Mouse (Mus musculus) forebrain, embryonic 15.5 days (tissue): ENCODE measurements around the gene Pigt. TPM values are rescaled to one million over a fixed set of nuclear protein-coding genes. Genes with fewer than 3 reads are reported as not detected.

Source experiments
- ATAC-seq: fragments of 200-750 bp; cut with Nextera tagmentation; replicated peaks from 2 replicates; pipeline ENCODE4 v1.8.0; 2017; ENCODE audit warnings: mild to moderate bottlenecking, moderate TSS enrichment, moderate library complexity
- H3K27ac ChIP-seq: fragments of 300-500 bp; sonication (generic); replicated peaks from 2 replicates; pipeline ENCODE4 v1.5.1; 2015; ENCODE audit warnings: mild to moderate bottlenecking, inconsistent platforms
- H3K27me3 ChIP-seq: fragments of 300-500 bp; sonication (generic); 2 replicates; pipeline ENCODE4 v1.6.1; 2015; ENCODE audit warnings: inconsistent platforms
- H3K36me3 ChIP-seq: fragments of 300-500 bp; sonication (generic); 2 replicates; pipeline ENCODE4 v1.6.1; 2015; ENCODE audit warnings: mild to moderate bottlenecking, inconsistent platforms
- H3K4me1 ChIP-seq: fragments of 300-500 bp; sonication (generic); 2 replicates; pipeline ENCODE4 v1.6.1; 2015; ENCODE audit warnings: inconsistent platforms
- H3K4me2 ChIP-seq: fragments of 300-500 bp; sonication (generic); replicated peaks from 2 replicates; pipeline ENCODE4 v1.6.1; 2015; ENCODE audit warnings: mild to moderate bottlenecking, inconsistent platforms
- H3K4me3 ChIP-seq: fragments of 300-500 bp; sonication (generic); 2 replicates; pipeline ENCODE4 v1.5.1; 2015; ENCODE audit warnings: mild to moderate bottlenecking, inconsistent platforms
- H3K9ac ChIP-seq: fragments of 300-500 bp; sonication (generic); replicated peaks from 2 replicates; pipeline ENCODE4 v1.6.1; 2015; ENCODE audit warnings: mild to moderate bottlenecking, inconsistent platforms
- H3K9me3 ChIP-seq: fragments of 300-500 bp; sonication (generic); 2 replicates; pipeline ENCODE4 v1.6.1; 2016; ENCODE audit warnings: inconsistent platforms
- WGBS: fragments of 180-500 bp; shearing (Covaris S2); methylation state at CpG from one replicate; pipeline ENCODE4 v1.1.7; 2015; ENCODE audit warnings: mixed read lengths; 5-methylcytosine and 5-hydroxymethylcytosine counted together
- polyA plus RNA-seq: library from polyadenylated mRNA; unstranded; fragments of >200 nt; fragmentation: Nextera tagmentation; extraction: Ambion mirVana; gene quantifications from 2 replicates; pipeline ENCODE4 v1.2.1, GENCODE M21; 2015

Gene Pigt
- polyA plus RNA-seq, 1 experiment from 2014 or later = 55.5 TPM

GRCm38 (mm10) chr2:164487812-164488211 is 9.5 kb upstream of the Pigt start:
- no peak overlapping the region for H3K4me2 ChIP-seq
- H3K4me1 ChIP-seq = peaks cover 17% of the 10 kb centered on the region
- no peak for ATAC-seq
- no peak overlapping the region for H3K4me3 ChIP-seq
- peaks cover 17% of the 10 kb centered on the region; the same call in 1 of the 2 replicates for H3K27me3 ChIP-seq
- 53% methylated on average over 9 of the region's 9 CpGs for WGBS
- no peak overlapping the region for H3K27ac ChIP-seq
- no peak overlapping the region for H3K9ac ChIP-seq
- H3K36me3 ChIP-seq = 0 out of 2 replicates have a peak, but pooled peaks cover 5% of the 10 kb centered on the region
- H3K9me3 ChIP-seq = no peaks in the 10 kb centered on the region

GRCm38 (mm10) chr2:164494126-164494525 is 3.2 kb upstream of the Pigt start:
- no peaks in the 10 kb centered on the region for H3K9me3 ChIP-seq
- H3K4me1 ChIP-seq = peaks cover 17% of the 10 kb centered on the region
- no peaks in the 10 kb centered on the region for H3K27me3 ChIP-seq
- no peak overlapping the region for H3K4me2 ChIP-seq
- H3K36me3 ChIP-seq = peaks cover 5% of the 10 kb centered on the region; the same call in 1 of the 2 replicates
- no peak for ATAC-seq
- no peak overlapping the region for H3K27ac ChIP-seq
- H3K4me3 ChIP-seq = no peak overlapping the region
- H3K9ac ChIP-seq = no peak overlapping the region
- WGBS = 57% methylated on average over 2 of the region's 2 CpGs

DNA sequence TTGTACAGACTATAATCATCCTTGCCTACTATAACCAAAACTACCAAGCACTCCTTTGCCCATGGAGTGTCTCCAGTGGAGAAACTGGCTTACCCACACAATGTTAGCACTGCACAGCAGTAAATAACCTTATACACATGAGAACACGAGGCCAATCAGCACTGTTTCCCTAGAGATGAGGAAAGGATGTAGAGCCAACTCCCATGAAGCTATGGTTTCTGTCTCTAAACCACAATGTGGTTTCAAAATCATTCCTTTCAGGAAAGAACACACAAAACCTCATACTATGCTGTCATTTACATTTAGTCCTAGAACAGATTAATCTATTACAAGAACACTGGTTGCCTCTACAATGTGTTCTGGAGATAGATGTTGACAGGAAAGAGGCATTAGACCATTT is 989 bp upstream of the Pigt start:
- H3K36me3 ChIP-seq = peaks cover 9% of the 10 kb centered on the region
- H3K4me3 ChIP-seq = peak overlapping the region; percentile 93
- peak overlapping the region; percentile 94; the same call in 1 of the 2 replicates for H3K4me2 ChIP-seq
- no peaks in the 10 kb centered on the region for H3K27me3 ChIP-seq
- H3K9me3 ChIP-seq = no peaks in the 10 kb centered on the region
- no peak overlapping the region for H3K27ac ChIP-seq
- H3K9ac ChIP-seq = no peak overlapping the region
- 63% methylated on average over 1 of the region's 1 CpGs for WGBS
- H3K4me1 ChIP-seq = peaks cover 17% of the 10 kb centered on the region
- ATAC-seq = no peak

DNA sequence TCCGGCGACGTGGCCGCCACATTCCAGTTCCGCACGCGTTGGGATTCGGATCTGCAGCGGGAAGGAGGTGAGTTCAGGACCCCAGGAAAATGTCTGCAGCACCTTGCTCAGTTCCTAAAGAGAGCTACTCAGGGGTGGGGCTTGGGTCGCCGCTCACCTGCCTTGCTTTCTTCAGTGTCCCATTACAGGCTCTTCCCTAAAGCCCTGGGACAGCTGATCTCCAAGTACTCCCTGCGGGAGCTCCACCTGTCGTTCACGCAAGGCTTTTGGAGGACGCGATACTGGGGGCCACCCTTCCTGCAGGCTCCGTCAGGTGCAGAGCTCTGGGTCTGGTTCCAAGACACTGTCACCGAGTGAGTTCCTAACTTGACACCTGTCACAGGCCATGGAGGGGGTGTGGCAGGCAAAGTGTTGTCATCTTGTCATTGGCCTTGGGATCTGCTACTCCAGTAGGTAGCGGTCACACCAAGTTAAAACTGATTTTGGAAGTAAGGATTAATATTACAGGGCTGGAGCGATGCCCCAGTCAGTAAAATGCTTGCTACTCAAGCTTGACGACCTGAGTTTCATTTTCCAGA is 460 bp downstream of the Pigt start:
- peak; percentile 65 for ATAC-seq
- H3K9me3 ChIP-seq = no peaks in the 10 kb centered on the region
- no peaks in the 10 kb centered on the region for H3K27me3 ChIP-seq
- peak overlapping the region; percentile 93 for H3K4me3 ChIP-seq
- 5% methylated on average over 21 of the region's 21 CpGs for WGBS
- peak overlapping the region; percentile 94 for H3K4me2 ChIP-seq
- peak overlapping the region; percentile 76 for H3K9ac ChIP-seq
- H3K27ac ChIP-seq = peak overlapping the region; percentile 48; the same call in 1 of the 2 replicates
- peaks cover 17% of the 10 kb centered on the region for H3K4me1 ChIP-seq
- peaks cover 22% of the 10 kb centered on the region for H3K36me3 ChIP-seq

- H3K27ac ChIP-seq = no peak overlapping the region
- no peaks in the 10 kb centered on the region for H3K9me3 ChIP-seq
- 74% methylated on average over 5 of the region's 5 CpGs for WGBS
- no peak overlapping the region for H3K9ac ChIP-seq
- H3K4me1 ChIP-seq = peaks cover 17% of the 10 kb centered on the region
- H3K27me3 ChIP-seq = no peaks in the 10 kb centered on the region
- no peak overlapping the region for H3K4me3 ChIP-seq
- H3K4me2 ChIP-seq = no peak overlapping the region
- peaks cover 37% of the 10 kb centered on the region for H3K36me3 ChIP-seq
- ATAC-seq = no peak
Observed at GRCm38 (mm10) chr2:164499317-164499716, 2.0 kb downstream of the Pigt start.

- Histone ChIP-seq H3K27me3 (no peaks in the 10 kb centered on the region), H3K27ac (no peak overlapping the region), H3K36me3 (peaks cover 49% of the 10 kb centered on the region), H3K4me3 (no peak overlapping the region), H3K4me2 (no peak overlapping the region), H3K9ac (no peak overlapping the region), H3K9me3 (no peaks in the 10 kb centered on the region), H3K4me1 (peaks cover 17% of the 10 kb centered on the region)
- WGBS = 95% methylated on average over 7 of the region's 7 CpGs
- no peak for ATAC-seq
Observed at GRCm38 (mm10) chr2:164500511-164500910, 3.2 kb downstream of the Pigt start.

GRCm38 (mm10) chr2:164504919-164505318 is 7.6 kb downstream of the Pigt start:
- ATAC-seq = no peak
- Histone ChIP-seq H3K27me3 (no peaks in the 10 kb centered on the region), H3K4me3 (no peak overlapping the region), H3K36me3 (peaks cover 54% of the 10 kb centered on the region), H3K9ac (no peak overlapping the region), H3K27ac (no peak overlapping the region), H3K4me1 (no peaks in the 10 kb centered on the region), H3K4me2 (no peak overlapping the region), H3K9me3 (no peaks in the 10 kb centered on the region)
- 94% methylated on average over 3 of the region's 3 CpGs for WGBS

- no peaks in the 10 kb centered on the region for H3K27me3 ChIP-seq
- no peak overlapping the region for H3K4me2 ChIP-seq
- 95% methylated on average over 4 of the region's 4 CpGs for WGBS
- no peak for ATAC-seq
- H3K9me3 ChIP-seq = no peaks in the 10 kb centered on the region
- no peak overlapping the region for H3K4me3 ChIP-seq
- no peak overlapping the region for H3K27ac ChIP-seq
- peaks cover 48% of the 10 kb centered on the region for H3K36me3 ChIP-seq
- no peaks in the 10 kb centered on the region for H3K4me1 ChIP-seq
- H3K9ac ChIP-seq = no peak overlapping the region
Observed at GRCm38 (mm10) chr2:164505619-164506347, 8.5 kb downstream of the Pigt start.

- H3K4me3 ChIP-seq = no peak overlapping the region
- H3K27ac ChIP-seq = no peak overlapping the region
- WGBS = 88% methylated on average over 19 of the region's 19 CpGs
- no peaks in the 10 kb centered on the region for H3K4me1 ChIP-seq
- H3K4me2 ChIP-seq = no peak overlapping the region
- H3K27me3 ChIP-seq = no peaks in the 10 kb centered on the region
- peaks cover 36% of the 10 kb centered on the region for H3K36me3 ChIP-seq
- H3K9me3 ChIP-seq = no peaks in the 10 kb centered on the region
- ATAC-seq = no peak
- no peak overlapping the region for H3K9ac ChIP-seq
Observed at GRCm38 (mm10) chr2:164507811-164508210, 10.5 kb downstream of the Pigt start.

DNA sequence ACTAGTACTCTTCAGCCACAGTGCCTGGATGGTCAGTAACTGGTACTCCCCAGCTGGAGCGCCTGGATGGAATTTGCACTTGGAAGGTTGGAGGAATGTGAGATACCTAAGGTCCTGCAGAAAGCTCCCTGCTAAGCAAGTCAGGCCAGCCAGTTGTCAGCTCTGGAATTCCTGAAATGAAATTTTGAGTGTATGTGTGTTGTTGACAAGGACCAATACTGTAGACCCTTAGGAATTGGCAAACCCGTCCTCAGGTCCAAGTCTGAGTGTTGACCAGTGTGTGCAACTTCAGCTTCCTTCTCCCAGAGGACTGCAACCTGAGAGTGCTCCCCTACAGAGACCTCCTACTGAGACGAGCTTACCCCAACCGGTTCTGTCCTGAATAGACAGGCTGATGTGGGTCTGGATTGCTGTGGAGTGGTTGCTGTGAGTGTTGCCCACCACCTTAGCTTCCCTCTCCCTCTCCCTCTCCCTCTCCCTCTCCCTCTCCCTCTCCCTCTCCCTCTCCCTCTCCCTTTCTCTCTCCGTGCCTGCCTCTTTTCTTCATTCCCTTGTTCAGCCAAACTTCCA is 13.4 kb downstream of the Pigt start:
- Histone ChIP-seq H3K9ac (no peak overlapping the region), H3K27ac (no peak overlapping the region), H3K9me3 (no peaks in the 10 kb centered on the region), H3K4me2 (no peak overlapping the region), H3K27me3 (no peaks in the 10 kb centered on the region), H3K4me3 (no peak overlapping the region), H3K4me1 (no peaks in the 10 kb centered on the region), H3K36me3 (peaks cover 7% of the 10 kb centered on the region)
- no peak for ATAC-seq
- WGBS = 44% methylated on average over 5 of the region's 5 CpGs

- no peak for ATAC-seq
- H3K36me3 ChIP-seq = no peaks in the 10 kb centered on the region
- WGBS = 67% methylated on average over 12 of the region's 14 CpGs
- no peak overlapping the region for H3K4me2 ChIP-seq
- H3K9me3 ChIP-seq = no peaks in the 10 kb centered on the region
- no peaks in the 10 kb centered on the region for H3K4me1 ChIP-seq
- H3K9ac ChIP-seq = no peak overlapping the region
- no peak overlapping the region for H3K27ac ChIP-seq
- no peak overlapping the region for H3K4me3 ChIP-seq
- H3K27me3 ChIP-seq = no peaks in the 10 kb centered on the region
Observed at GRCm38 (mm10) chr2:164512121-164512909, 15.0 kb downstream of the Pigt start.

DNA sequence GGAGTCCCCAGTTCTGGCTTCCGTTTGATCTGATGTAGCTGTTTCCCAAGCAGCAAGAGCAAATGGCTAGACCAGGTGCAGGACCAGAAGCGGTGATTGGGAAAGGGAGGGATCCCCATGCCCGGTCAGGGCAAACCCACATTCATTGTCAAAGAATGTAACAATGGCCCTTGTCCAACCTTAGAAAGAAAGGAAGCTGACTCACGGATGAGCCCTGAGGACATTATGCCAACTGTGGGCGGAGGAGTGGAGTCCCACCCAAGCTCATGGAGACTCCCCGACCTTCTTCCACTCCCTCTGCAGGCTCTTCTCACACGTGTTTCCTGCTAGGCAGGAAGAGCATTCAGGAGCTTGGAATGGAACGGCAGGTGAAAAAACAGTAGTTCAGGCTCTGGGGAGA is 16.1 kb downstream of the Pigt start:
- Histone ChIP-seq H3K4me3 (no peak overlapping the region), H3K4me1 (peaks cover 1% of the 10 kb centered on the region; the same call in 1 of the 2 replicates), H3K27me3 (no peaks in the 10 kb centered on the region), H3K9ac (no peak overlapping the region), H3K9me3 (no peaks in the 10 kb centered on the region), H3K4me2 (no peak overlapping the region), H3K27ac (no peak overlapping the region), H3K36me3 (no peaks in the 10 kb centered on the region)
- WGBS = 77% methylated on average over 8 of the region's 8 CpGs
- ATAC-seq = no peak
